Mouse (Mus musculus) left cerebral cortex, postnatal 10 days (tissue): Measurements from ENCODE around the gene Dbx2. TPM values are rescaled to one million over a fixed set of nuclear protein-coding genes. Genes with fewer than 3 reads are reported as not detected.

Experiments
- DNase-seq, 2 experiments: peaks; one replicate each; pipeline ENCODE4 v3.0.0; 2021 to 2022; ENCODE audit warnings: low spot score in 2 of 2, mixed read lengths in 1 of 2; ENCODE audit errors: extremely low spot score in 1 of 2
- intact Hi-C: fragments of 180-260 bp; cut with DNase I; formaldehyde crosslinking; loops from one replicate; pipeline ENCODE4 v1.15.1; 2025
- total RNA-seq, 2 experiments: library from RNA; stranded (reverse); gene quantifications; 2 replicates each; pipeline ENCODE4 v1.2.3; 2021

The Dbx2 gene
- total RNA-seq = 10 to 100 TPM; 16.9 to 20.8 TPM

GRCm38 (mm10) chr15:95655860-95656259 is at the start of gene Dbx2:
Gene Dbx2 (minus strand): TSS chr15:95655960.
- intact Hi-C loops = no loop called here
- no peak for DNase-seq

GRCm38 (mm10) chr15:95702206-95702605 is 46.4 kb upstream of the Dbx2 start:
- intact Hi-C loops = no loop called here

GRCm38 (mm10) chr15:95701573-95701972 is 45.8 kb upstream of the Dbx2 start:
- DNase-seq = no peak
- intact Hi-C loops = no loop called here

More at GRCm38 (mm10) chr15:95702206-95702605, 46.4 kb upstream of the Dbx2 start:
- no peak for DNase-seq

GRCm38 (mm10) chr15:95699371-95699770 is 43.6 kb upstream of the Dbx2 start:
- no peak for DNase-seq
- intact Hi-C loops = no loop called here

GRCm38 (mm10) chr15:95693759-95694158 is 38.0 kb upstream of the Dbx2 start:
- intact Hi-C loops = loop anchor here (5.0 kb wide), 1 partner anchor 41 kb away; no protein-coding TSS in a partner anchor
- DNase-seq = peak; percentile 43 to 49

- intact Hi-C loops = loop anchor here (5.0 kb wide), 1 partner anchor 39 kb away; no protein-coding TSS in a partner anchor
Measured at GRCm38 (mm10) chr15:95691594-95691993, 35.8 kb upstream of the Dbx2 start.

GRCm38 (mm10) chr15:95691129-95691528 is 35.4 kb upstream of the Dbx2 start:
- intact Hi-C loops = loop anchor here (5.0 kb wide), 1 partner anchor 39 kb away; no protein-coding TSS in a partner anchor
- DNase-seq = no peak

More at GRCm38 (mm10) chr15:95691594-95691993, 35.8 kb upstream of the Dbx2 start:
- DNase-seq = no peak

GRCm38 (mm10) chr15:95682620-95683019 is 26.9 kb upstream of the Dbx2 start:
- intact Hi-C loops = no loop called here

GRCm38 (mm10) chr15:95675645-95676044 is 19.9 kb upstream of the Dbx2 start:
- intact Hi-C loops = no loop called here
- no peak for DNase-seq

More at GRCm38 (mm10) chr15:95682620-95683019, 26.9 kb upstream of the Dbx2 start:
- no peak for DNase-seq

GRCm38 (mm10) chr15:95675176-95675575 is 19.4 kb upstream of the Dbx2 start:
- peak in 1 of 2 experiments; percentile 30 for DNase-seq

GRCm38 (mm10) chr15:95667209-95667608 is 11.4 kb upstream of the Dbx2 start:
- intact Hi-C loops = no loop called here
- DNase-seq = peak; percentile 24 to 77

More at GRCm38 (mm10) chr15:95675176-95675575, 19.4 kb upstream of the Dbx2 start:
- intact Hi-C loops = no loop called here

GRCm38 (mm10) chr15:95665002-95665401 is 9.2 kb upstream of the Dbx2 start:
- intact Hi-C loops = no loop called here
- no peak for DNase-seq

GRCm38 (mm10) chr15:95661718-95662117 is 6.0 kb upstream of the Dbx2 start:
- intact Hi-C loops = no loop called here
- no peak for DNase-seq

GRCm38 (mm10) chr15:95660368-95660767 is 4.6 kb upstream of the Dbx2 start:
- intact Hi-C loops = no loop called here
- no peak for DNase-seq

- DNase-seq = peak in 1 of 2 experiments; percentile 39
- intact Hi-C loops = loop anchor here (5.0 kb wide), 1 partner anchor 38 kb away; no protein-coding TSS in a partner anchor
Measured at GRCm38 (mm10) chr15:95654211-95654897, 1.4 kb downstream of the Dbx2 start.

GRCm38 (mm10) chr15:95653812-95654210 is 1.9 kb downstream of the Dbx2 start:
- intact Hi-C loops = loop anchor here (5.0 kb wide), 1 partner anchor 38 kb away; no protein-coding TSS in a partner anchor
- DNase-seq = no peak

GRCm38 (mm10) chr15:95652898-95653707 is 2.7 kb downstream of the Dbx2 start:
- intact Hi-C loops = loop anchor here (5.0 kb wide), 1 partner anchor 39 kb away; no protein-coding TSS in a partner anchor
- DNase-seq = no peak

GRCm38 (mm10) chr15:95651824-95652223 is 3.9 kb downstream of the Dbx2 start:
- DNase-seq = no peak
- intact Hi-C loops = loop anchor here (5.0 kb wide), 1 partner anchor 40 kb away; no protein-coding TSS in a partner anchor

- no peak for DNase-seq
Measured at GRCm38 (mm10) chr15:95643505-95644029, 12.2 kb downstream of the Dbx2 start.

More at GRCm38 (mm10) chr15:95643505-95644029, 12.2 kb downstream of the Dbx2 start:
- intact Hi-C loops = no loop called here
